Mouse (Mus musculus) liver, adult 2 months (tissue): ENCODE measurements around the gene Vrk1.

Source experiments
- CTCF ChIP-seq: fragments of 200-500 bp; IDR thresholded peaks from 2 replicates; pipeline ENCODE4 v1.5.1; 2011; ENCODE audit warnings: low read depth, low read length, control low read depth
- POLR2A ChIP-seq: fragments of 200-500 bp; IDR thresholded peaks from 2 replicates; pipeline ENCODE4 v1.6.1; 2011; ENCODE audit warnings: low read length, control low read depth; ENCODE audit not compliant: insufficient read depth; ENCODE audit errors: extremely low read depth

DNA sequence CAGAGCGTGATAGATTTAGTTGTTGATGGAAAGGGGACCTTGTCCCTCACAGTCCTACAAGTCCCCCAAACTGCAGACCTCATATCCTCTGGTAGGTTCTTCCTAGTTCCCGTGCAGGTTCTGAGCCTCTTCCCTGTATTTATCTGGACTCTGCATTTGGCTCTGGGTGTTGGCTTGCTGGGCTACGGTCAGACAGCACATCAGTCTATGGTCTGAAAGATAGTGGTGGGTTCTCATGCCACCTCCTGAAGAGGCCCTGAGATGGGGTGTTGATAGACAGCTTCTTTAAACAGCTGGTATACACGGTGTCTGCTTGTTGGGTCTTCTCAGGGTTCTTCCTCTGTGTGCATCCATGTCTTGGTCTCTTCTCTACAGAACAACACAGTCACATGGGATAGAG, 21.6 kb upstream of the Vrk1 start:
- TF ChIP-seq CTCF: no peak
- TF ChIP-seq POLR2A: no peak
